19 mouse cellular contexts compared by ENCODE assay signal in the genomic region with DNA sequence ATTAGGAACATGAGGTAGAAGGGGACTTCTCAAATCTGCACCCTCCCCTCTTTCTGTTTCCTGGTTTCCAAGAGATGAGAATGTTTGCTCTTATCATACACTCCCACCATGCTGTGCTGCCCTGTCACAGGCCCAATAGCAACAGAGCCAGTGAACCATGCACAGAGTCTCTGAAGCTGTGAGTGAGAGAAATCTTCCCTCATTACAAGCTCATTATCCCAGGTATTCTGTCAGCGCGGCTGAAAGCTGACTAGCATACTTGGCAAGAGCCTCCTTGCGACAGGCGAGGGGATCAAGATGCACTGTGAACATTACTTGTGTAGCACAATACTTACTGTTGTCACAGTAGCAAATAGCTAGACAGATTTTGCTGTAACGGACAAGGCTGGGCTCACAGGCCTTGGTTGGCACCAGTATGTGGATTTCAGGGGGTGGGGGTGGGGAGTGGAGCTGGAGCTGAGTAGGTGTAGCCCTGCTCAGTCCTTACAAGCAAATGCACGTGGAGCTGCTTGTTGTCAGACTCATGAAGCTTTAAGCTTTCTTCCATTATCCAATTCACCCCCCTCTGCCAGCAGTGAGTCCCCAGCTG.
A peak's percentile ranks its signal among the peaks of the same experiment; 100 is the strongest.
DNase-seq lines count a peak whose midpoint lies in the region; ATAC-seq lines count a peak whose summit lies in the region.
"Had no signal": no experiment of that assay in that cellular context is flagged by ENCODE, and none has a peak within 500 bp of the region (broad histone marks: within the 10 kb centered on the region; RNA-seq: fewer than 3 reads in every experiment).

No protein-coding gene starts in this region.

- no peak overlapping the region for H3K4me2 ChIP-seq in forebrain, embryonic 11.5 days (ENCODE audit: low read depth, low read length, severe bottlenecking)
- H3K4me2 ChIP-seq in forebrain, embryonic 14.5 days (ENCODE audit: low read length) = no peak overlapping the region
- no peak overlapping the region for H3K4me2 ChIP-seq in neural tube, embryonic 15.5 days
- H3K4me2 ChIP-seq: embryonic facial prominence, embryonic 12.5 days; hindbrain, embryonic 12.5 days; intestine, embryonic 15.5 days had no signal

- H3K36me3 ChIP-seq in forebrain, embryonic 11.5 days (ENCODE audit: control insufficient read depth, insufficient read depth, low read length) = no peaks in the 10 kb centered on the region
- H3K36me3 ChIP-seq in forebrain, embryonic 10.5 days (replicated peaks) = no peaks in the 10 kb centered on the region
- H3K36me3 ChIP-seq in forebrain, embryonic 14.5 days (ENCODE audit: control insufficient read depth, insufficient read depth, low read length) = no peaks in the 10 kb centered on the region
- no peaks in the 10 kb centered on the region for H3K36me3 ChIP-seq in neural tube, embryonic 15.5 days
- H3K36me3 ChIP-seq: embryonic facial prominence, embryonic 12.5 days; heart, embryonic 10.5 days; hindbrain, embryonic 12.5 days; intestine, embryonic 15.5 days had no signal

- WGBS in forebrain, embryonic 11.5 days = 32% methylated on average over 6 of the region's 6 CpGs
- WGBS in forebrain, embryonic 10.5 days = 30% methylated on average over 6 of the region's 6 CpGs
- 29% methylated on average over 6 of the region's 6 CpGs for WGBS in forebrain, embryonic 14.5 days
- WGBS in neural tube, embryonic 15.5 days = 52% methylated on average over 6 of the region's 6 CpGs

- H3K27ac ChIP-seq in forebrain, embryonic 11.5 days (ENCODE audit: low read depth, low read length) = no peak overlapping the region
- no peak overlapping the region for H3K27ac ChIP-seq in forebrain, embryonic 10.5 days
- no peak overlapping the region for H3K27ac ChIP-seq in forebrain, embryonic 14.5 days (ENCODE audit: low read depth, low read length)
- H3K27ac ChIP-seq in neural tube, embryonic 15.5 days (replicated peaks) = no peak overlapping the region
- H3K27ac ChIP-seq: embryonic facial prominence, embryonic 12.5 days; heart, embryonic 10.5 days; hindbrain, embryonic 12.5 days; intestine, embryonic 15.5 days had no signal

- no peak overlapping the region for H3K9ac ChIP-seq in forebrain, embryonic 11.5 days (ENCODE audit: low read length)
- H3K9ac ChIP-seq in forebrain, embryonic 14.5 days (ENCODE audit: low read length) = no peak overlapping the region
- H3K9ac ChIP-seq in neural tube, embryonic 15.5 days (replicated peaks) = no peak overlapping the region
- H3K9ac ChIP-seq: embryonic facial prominence, embryonic 12.5 days; hindbrain, embryonic 12.5 days; intestine, embryonic 15.5 days had no signal

- ATAC-seq in forebrain, embryonic 11.5 days (replicated peaks; ENCODE audit: low FRiP score) = no peak
- ATAC-seq in forebrain, embryonic 14.5 days = peak; percentile 77
- no peak for ATAC-seq in neural tube, embryonic 15.5 days (ENCODE audit: low FRiP score)
- no peak for ATAC-seq in megakaryocyte progenitor cell, adult 5-6 weeks (replicated peaks; ENCODE audit: poor library complexity)
- ATAC-seq: intestine, embryonic 15.5 days had no signal

- no peaks in the 10 kb centered on the region for H3K9me3 ChIP-seq in forebrain, embryonic 11.5 days (ENCODE audit: control insufficient read depth, low read length)
- H3K9me3 ChIP-seq in forebrain, embryonic 10.5 days = no peaks in the 10 kb centered on the region
- H3K9me3 ChIP-seq in forebrain, embryonic 14.5 days (replicated peaks; ENCODE audit: control insufficient read depth, low read length) = no peaks in the 10 kb centered on the region
- H3K9me3 ChIP-seq in neural tube, embryonic 15.5 days (replicated peaks) = no peaks in the 10 kb centered on the region
- H3K9me3 ChIP-seq: embryonic facial prominence, embryonic 12.5 days; heart, embryonic 10.5 days; hindbrain, embryonic 12.5 days; intestine, embryonic 15.5 days had no signal

- DNase-seq in forebrain, embryonic 11.5 days (ENCODE audit: low spot score) = peak; percentile 44
- DNase-seq in forebrain, embryonic 10.5 days (ENCODE audit: extremely low spot score, low spot score) = no peak
- DNase-seq in Muller cell, postnatal 12 days (ENCODE audit: inconsistent ontology term) = peak; percentile 60
- peak; percentile 64 for DNase-seq in forebrain, embryonic 14.5 days (ENCODE audit: low spot score)
- peak; percentile 30 for DNase-seq in retina, postnatal 1 day
- DNase-seq: adrenal gland, postnatal 25 days; cerebellum, adult 2 months; embryo, embryonic 11 days; gastrocnemius, postnatal 10 days; heart, adult 18-20 months; heart, postnatal 10 days; heart, postnatal 4 days had no signal

- no peaks in the 10 kb centered on the region for H3K27me3 ChIP-seq in forebrain, embryonic 11.5 days (ENCODE audit: control insufficient read depth, insufficient read depth, low read length)
- no peaks in the 10 kb centered on the region for H3K27me3 ChIP-seq in forebrain, embryonic 10.5 days (ENCODE audit: poor library complexity, severe bottlenecking)
- no peaks in the 10 kb centered on the region for H3K27me3 ChIP-seq in forebrain, embryonic 14.5 days (replicated peaks; ENCODE audit: control insufficient read depth, insufficient read depth, low read length)
- no peaks in the 10 kb centered on the region for H3K27me3 ChIP-seq in neural tube, embryonic 15.5 days (replicated peaks)
- H3K27me3 ChIP-seq: CH12.LX; embryonic facial prominence, embryonic 12.5 days; hindbrain, embryonic 12.5 days; intestine, embryonic 15.5 days had no signal

- no peaks in the 10 kb centered on the region for H3K4me1 ChIP-seq in forebrain, embryonic 11.5 days (replicated peaks; ENCODE audit: control insufficient read depth, insufficient read depth, low read length)
- H3K4me1 ChIP-seq in forebrain, embryonic 10.5 days = peaks cover 11% of the 10 kb centered on the region
- H3K4me1 ChIP-seq in forebrain, embryonic 14.5 days (ENCODE audit: control insufficient read depth, insufficient read depth, low read length) = no peaks in the 10 kb centered on the region
- H3K4me1 ChIP-seq in neural tube, embryonic 15.5 days = no peaks in the 10 kb centered on the region
- H3K4me1 ChIP-seq: embryonic facial prominence, embryonic 12.5 days; heart, embryonic 10.5 days; hindbrain, embryonic 12.5 days; intestine, embryonic 15.5 days had no signal

- H3K4me3 ChIP-seq in forebrain, embryonic 11.5 days (ENCODE audit: low read depth, low read length) = no peak overlapping the region
- H3K4me3 ChIP-seq in forebrain, embryonic 10.5 days = no peak overlapping the region
- H3K4me3 ChIP-seq in forebrain, embryonic 14.5 days (ENCODE audit: low read depth, low read length) = no peak overlapping the region
- H3K4me3 ChIP-seq in neural tube, embryonic 15.5 days (replicated peaks) = no peak overlapping the region
- H3K4me3 ChIP-seq: embryonic facial prominence, embryonic 12.5 days; heart, embryonic 10.5 days; hindbrain, embryonic 12.5 days; intestine, embryonic 15.5 days had no signal
